Mouse (Mus musculus) embryonic facial prominence, embryonic 10.5 days (tissue): ENCODE measurements around the gene Gm33543. TPM values are rescaled to one million over a fixed set of nuclear protein-coding genes. Genes with fewer than 3 reads are reported as not detected.

Source experiments
- DNase-seq: peaks from one replicate; pipeline ENCODE4 v3.0.0-alpha.2; 2017; ENCODE audit warnings: low spot score
- H3K27ac ChIP-seq: fragments of 300-500 bp; sonication (generic); replicated peaks from 2 replicates; pipeline ENCODE4 v1.5.1; 2016; ENCODE audit warnings: mild to moderate bottlenecking
- H3K27me3 ChIP-seq: fragments of 300-500 bp; sonication (generic); replicated peaks from 2 replicates; pipeline ENCODE4 v1.6.1; 2016; ENCODE audit warnings: low read depth, mild to moderate bottlenecking; ENCODE audit not compliant: poor library complexity, severe bottlenecking
- H3K36me3 ChIP-seq: fragments of 300-500 bp; sonication (generic); replicated peaks from 2 replicates; pipeline ENCODE4 v1.6.1; 2016; ENCODE audit warnings: mild to moderate bottlenecking, moderate library complexity
- H3K4me1 ChIP-seq: fragments of 300-500 bp; sonication (generic); 2 replicates; pipeline ENCODE4 v1.6.1; 2016
- H3K4me3 ChIP-seq: fragments of 300-500 bp; sonication (generic); 2 replicates; pipeline ENCODE4 v1.5.1; 2016; ENCODE audit warnings: mild to moderate bottlenecking, moderate library complexity
- H3K9me3 ChIP-seq: fragments of 300-500 bp; sonication (generic); 2 replicates; pipeline ENCODE4 v1.6.1; 2016; ENCODE audit warnings: mild to moderate bottlenecking
- WGBS: fragments of 180-500 bp; shearing (Covaris S2); methylation state at CpG from one replicate; pipeline ENCODE4 v1.1.7; 2016; 5-methylcytosine and 5-hydroxymethylcytosine counted together
- polyA plus RNA-seq: library from polyadenylated mRNA; unstranded; fragments of >200 nt; fragmentation: Nextera tagmentation; extraction: Ambion mirVana; gene quantifications from 2 replicates; pipeline ENCODE4 v1.2.1, GENCODE M21; 2016

Gene Gm33543
- polyA plus RNA-seq, 1 experiment from 2014 or later: not detected

DNA sequence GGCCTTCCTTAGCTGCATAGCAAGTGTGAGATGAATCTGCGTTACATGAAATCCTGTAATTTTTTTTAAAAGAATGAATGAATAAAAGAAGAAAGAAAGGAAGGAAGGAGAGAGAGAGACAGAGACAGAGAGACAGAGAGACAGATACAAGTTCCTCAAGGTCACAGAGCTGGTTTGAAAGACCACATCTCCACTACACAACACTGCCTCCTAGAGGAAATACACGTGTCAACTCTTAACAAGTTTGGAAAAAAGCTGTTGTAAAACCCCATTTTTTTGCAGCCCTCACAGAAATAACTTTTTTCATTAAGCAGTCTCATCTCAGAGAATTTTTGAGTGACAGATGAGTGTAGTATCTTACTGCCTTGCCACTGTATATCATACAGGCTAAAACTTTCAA is 15.4 kb upstream of the Gm33543 start:
- H3K4me3 ChIP-seq: no peak overlapping the region
- no peak for DNase-seq
- no peaks in the 10 kb centered on the region for H3K9me3 ChIP-seq
- H3K27ac ChIP-seq: no peak overlapping the region
- no peaks in the 10 kb centered on the region for H3K36me3 ChIP-seq
- no peaks in the 10 kb centered on the region for H3K27me3 ChIP-seq
- 26% methylated on average over 2 of the region's 2 CpGs for WGBS
- H3K4me1 ChIP-seq: 0 out of 2 replicates have a peak, but pooled peaks cover 4% of the 10 kb centered on the region

DNA sequence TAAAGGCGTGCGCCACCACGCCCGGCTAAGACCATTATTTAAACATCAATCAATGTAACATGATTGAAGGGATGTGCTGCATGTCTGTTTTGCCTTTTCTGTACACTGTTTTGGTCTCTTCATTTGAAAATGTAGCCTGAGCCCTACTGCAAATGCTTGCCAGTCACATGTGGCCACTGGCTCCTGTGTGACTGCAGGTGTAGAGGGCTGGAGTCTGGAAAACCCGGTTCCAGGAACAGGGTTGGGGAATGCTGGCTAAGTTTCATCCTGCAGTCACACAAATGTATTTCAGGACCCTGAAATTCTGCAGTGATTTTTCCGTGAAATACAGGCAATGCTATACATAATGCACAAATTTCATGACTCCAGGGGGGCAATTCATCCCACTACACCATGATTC is 12.7 kb upstream of the Gm33543 start:
- Histone ChIP-seq H3K27me3 (no peaks in the 10 kb centered on the region), H3K27ac (no peak overlapping the region), H3K36me3 (no peaks in the 10 kb centered on the region), H3K9me3 (no peaks in the 10 kb centered on the region), H3K4me3 (no peak overlapping the region), H3K4me1 (no peaks in the 10 kb centered on the region)
- DNase-seq: no peak
- 92% methylated on average over 6 of the region's 6 CpGs for WGBS

DNA sequence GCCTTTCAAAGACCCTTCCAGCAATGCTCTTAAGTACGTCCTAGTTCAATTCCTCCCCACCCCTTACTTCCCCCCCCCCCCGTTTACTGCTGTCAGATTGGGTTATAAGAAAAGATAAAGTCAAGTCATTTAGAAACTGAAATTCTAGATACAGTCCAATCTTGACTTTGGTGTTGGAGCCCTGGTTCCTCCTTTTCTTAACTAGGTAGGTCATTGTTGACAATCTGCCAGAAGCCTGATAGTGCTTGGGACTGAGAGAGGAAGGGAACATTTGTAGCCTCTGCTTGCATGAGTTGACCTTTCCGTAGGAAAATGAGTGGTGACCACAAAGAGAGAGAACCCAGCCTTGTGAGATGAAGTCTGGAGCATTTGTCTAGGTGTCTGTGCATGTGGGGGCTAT is 7.8 kb upstream of the Gm33543 start:
- no peak overlapping the region for H3K4me3 ChIP-seq
- 84% methylated on average over 3 of the region's 3 CpGs for WGBS
- no peaks in the 10 kb centered on the region for H3K27me3 ChIP-seq
- H3K36me3 ChIP-seq: no peaks in the 10 kb centered on the region
- H3K9me3 ChIP-seq: no peaks in the 10 kb centered on the region
- H3K27ac ChIP-seq: no peak overlapping the region
- DNase-seq: no peak
- H3K4me1 ChIP-seq: no peaks in the 10 kb centered on the region

DNA sequence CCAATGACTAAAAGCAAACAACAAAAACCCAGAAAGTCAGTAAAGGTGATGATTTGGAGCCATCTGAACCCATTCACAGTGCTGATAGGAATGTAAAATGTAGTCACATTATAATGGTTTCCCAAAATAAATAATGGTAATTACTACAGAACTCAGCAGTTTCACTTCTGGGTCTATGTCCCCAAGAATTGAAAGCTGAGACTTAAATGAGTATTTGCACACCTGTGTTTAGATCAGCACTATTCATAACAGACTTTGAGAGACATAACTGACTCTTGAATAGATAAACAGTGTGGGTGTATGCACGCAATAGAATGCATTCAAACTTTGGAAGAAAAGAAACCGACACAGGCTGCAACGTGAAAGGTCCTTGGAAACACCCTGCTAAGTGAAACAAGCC is 4.0 kb upstream of the Gm33543 start:
- H3K36me3 ChIP-seq: no peaks in the 10 kb centered on the region
- no peak overlapping the region for H3K4me3 ChIP-seq
- no peak overlapping the region for H3K27ac ChIP-seq
- no peaks in the 10 kb centered on the region for H3K4me1 ChIP-seq
- WGBS: 82% methylated on average over 3 of the region's 3 CpGs
- no peaks in the 10 kb centered on the region for H3K9me3 ChIP-seq
- no peaks in the 10 kb centered on the region for H3K27me3 ChIP-seq
- DNase-seq: no peak

DNA sequence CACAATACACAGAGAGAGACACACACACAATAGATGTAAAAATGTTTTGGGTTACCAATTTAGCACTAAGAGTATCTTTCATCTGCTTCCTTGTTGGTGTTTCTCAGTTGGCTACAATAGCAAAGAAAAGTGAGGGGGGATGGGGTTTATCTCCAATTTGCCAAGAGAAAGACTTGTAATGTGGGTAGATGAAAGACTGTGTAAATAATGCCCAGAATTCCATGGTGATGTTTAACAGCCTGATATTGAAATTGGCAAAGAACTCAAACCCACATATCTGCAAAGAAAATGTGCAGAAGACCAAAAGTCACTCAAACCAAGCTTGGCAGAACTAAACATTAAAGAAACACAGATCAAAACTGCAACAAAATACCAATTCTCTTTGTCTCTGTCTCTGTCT is 3.6 kb upstream of the Gm33543 start:
- no peaks in the 10 kb centered on the region for H3K4me1 ChIP-seq
- no peaks in the 10 kb centered on the region for H3K27me3 ChIP-seq
- H3K9me3 ChIP-seq: no peaks in the 10 kb centered on the region
- no peaks in the 10 kb centered on the region for H3K36me3 ChIP-seq
- H3K4me3 ChIP-seq: no peak overlapping the region
- no peak overlapping the region for H3K27ac ChIP-seq
- DNase-seq: no peak

DNA sequence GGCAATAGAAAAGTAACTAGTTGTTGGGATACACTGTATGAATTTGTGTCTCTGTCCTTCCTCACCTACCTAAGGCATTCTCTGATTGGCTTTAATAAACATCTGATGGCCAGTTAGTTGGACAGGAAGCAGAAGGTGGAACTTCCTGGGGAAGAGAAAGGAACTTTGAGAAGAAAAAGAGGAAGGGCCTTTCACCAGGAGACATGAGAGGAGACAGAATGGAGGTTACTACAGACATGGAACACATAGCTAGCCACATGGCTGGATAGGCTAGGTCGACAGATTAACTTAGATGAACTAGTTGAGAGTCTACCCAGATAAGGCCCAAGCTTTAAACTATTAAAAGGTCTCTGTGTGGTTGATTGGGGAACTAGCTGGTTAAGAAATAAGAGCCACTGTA is 1.1 kb upstream of the Gm33543 start:
- no peak overlapping the region for H3K4me3 ChIP-seq
- H3K9me3 ChIP-seq: no peaks in the 10 kb centered on the region
- no peak overlapping the region for H3K27ac ChIP-seq
- no peak for DNase-seq
- H3K4me1 ChIP-seq: no peaks in the 10 kb centered on the region
- H3K27me3 ChIP-seq: no peaks in the 10 kb centered on the region
- no peaks in the 10 kb centered on the region for H3K36me3 ChIP-seq
- 89% methylated on average over 1 of the region's 1 CpGs for WGBS

DNA sequence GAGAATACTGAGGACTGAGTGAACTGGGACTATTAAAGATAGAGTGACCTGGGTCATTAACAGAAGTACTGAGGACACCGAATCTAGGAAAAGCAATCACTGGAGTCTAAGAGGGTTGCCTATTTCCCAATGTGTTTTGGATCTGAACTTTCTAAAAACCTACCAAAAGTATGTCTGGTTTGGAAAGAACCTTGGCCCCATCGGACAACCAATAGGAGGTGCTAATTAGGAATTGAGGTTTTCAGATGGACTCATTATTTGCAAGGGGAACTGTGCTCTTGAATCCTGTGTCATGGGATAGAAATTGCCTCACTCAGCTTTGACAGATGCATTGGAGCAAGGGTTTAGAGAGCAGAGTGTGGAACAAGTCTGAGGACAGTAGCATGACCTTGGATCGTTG is 1.5 kb downstream of the Gm33543 start:
- no peak overlapping the region for H3K27ac ChIP-seq
- no peaks in the 10 kb centered on the region for H3K9me3 ChIP-seq
- H3K4me1 ChIP-seq: peaks cover 6% of the 10 kb centered on the region
- H3K36me3 ChIP-seq: no peaks in the 10 kb centered on the region
- H3K27me3 ChIP-seq: no peaks in the 10 kb centered on the region
- no peak overlapping the region for H3K4me3 ChIP-seq
- WGBS: 95% methylated on average over 3 of the region's 3 CpGs
- DNase-seq: no peak

DNA sequence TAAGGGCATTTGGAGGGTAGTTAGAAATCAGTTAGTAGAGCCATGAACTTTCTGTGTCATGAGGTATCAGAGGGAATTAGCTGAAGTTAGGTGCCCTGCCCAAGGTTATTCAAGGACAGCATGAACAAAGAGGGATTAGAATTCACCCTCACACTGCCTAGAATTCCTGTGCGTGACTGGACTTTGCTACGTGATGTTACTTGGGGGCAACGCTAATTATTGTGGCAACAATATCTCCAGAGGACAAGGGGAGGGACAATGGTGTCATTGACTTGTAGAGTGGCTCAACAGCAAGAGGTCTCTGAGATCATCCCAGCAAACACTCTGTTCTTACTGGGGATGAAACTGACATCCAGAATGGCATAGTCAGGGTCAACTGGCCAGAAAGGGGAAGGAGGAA is 2.9 kb downstream of the Gm33543 start:
- 51% methylated on average over 3 of the region's 3 CpGs for WGBS
- Histone ChIP-seq H3K36me3 (no peaks in the 10 kb centered on the region), H3K9me3 (no peaks in the 10 kb centered on the region), H3K4me1 (peaks cover 6% of the 10 kb centered on the region), H3K27ac (no peak overlapping the region), H3K4me3 (no peak overlapping the region), H3K27me3 (no peaks in the 10 kb centered on the region)
- DNase-seq: no peak

DNA sequence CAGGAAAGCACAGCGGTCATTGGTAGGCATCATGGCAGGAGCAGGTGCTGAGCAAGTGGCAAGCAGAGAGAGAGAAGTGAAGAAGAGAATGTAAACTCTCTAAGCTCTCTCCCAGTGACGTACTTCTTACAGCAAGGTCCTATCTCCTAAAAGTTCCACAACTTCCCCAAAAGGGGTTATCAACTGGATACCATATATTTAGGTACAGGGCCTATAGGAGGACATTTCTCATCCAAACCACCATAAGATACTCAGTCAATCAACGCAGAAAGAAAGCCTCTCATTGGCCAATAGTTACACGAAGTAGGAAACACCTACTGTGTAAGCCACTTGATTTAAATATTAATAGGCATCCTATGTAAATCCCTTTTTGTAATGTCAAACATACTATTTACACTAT is 3.7 kb downstream of the Gm33543 start:
- Histone ChIP-seq H3K4me1 (peaks cover 6% of the 10 kb centered on the region), H3K4me3 (no peak overlapping the region), H3K36me3 (no peaks in the 10 kb centered on the region), H3K27ac (no peak overlapping the region), H3K9me3 (no peaks in the 10 kb centered on the region), H3K27me3 (no peaks in the 10 kb centered on the region)
- DNase-seq: no peak
- WGBS: 83% methylated on average over 4 of the region's 4 CpGs

DNA sequence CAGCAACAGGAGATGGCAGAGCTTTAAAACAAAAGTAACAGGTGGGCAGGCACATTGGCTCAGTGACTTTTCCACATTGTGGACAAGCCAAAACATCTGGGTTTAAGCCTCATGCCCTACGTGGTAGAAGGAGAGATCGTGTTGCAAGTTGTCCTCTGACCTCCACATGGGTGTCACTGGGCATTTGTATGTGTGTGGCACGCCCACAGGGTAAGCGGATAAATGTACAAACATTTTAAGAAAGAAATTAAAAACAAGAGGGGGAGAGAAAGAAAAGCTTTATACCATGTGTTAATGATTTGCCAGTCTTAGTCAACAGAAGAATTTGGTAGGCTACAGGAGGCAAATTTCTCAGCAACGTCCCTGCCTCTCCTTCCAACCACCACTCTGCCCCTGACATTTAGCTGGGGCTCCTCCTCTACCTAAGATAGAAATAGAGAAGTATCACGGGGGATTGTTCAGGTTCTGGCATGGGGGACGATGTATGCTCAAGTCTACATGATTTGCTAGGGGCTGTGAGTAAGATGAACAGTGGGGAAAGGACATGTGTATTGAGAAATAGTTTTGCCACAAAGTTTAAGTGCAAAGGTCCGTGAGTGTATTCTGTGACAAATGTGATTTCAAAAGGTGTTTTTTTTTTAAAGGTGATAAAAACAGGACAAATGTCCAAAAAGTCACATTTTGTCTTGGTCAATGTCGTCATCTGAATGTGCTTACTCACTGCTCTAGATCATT is 6.0 kb downstream of the Gm33543 start:
- no peaks in the 10 kb centered on the region for H3K9me3 ChIP-seq
- no peak for DNase-seq
- no peak overlapping the region for H3K27ac ChIP-seq
- no peak overlapping the region for H3K4me3 ChIP-seq
- H3K4me1 ChIP-seq: peaks cover 6% of the 10 kb centered on the region
- WGBS: 62% methylated on average over 9 of the region's 9 CpGs
- H3K27me3 ChIP-seq: no peaks in the 10 kb centered on the region
- no peaks in the 10 kb centered on the region for H3K36me3 ChIP-seq

DNA sequence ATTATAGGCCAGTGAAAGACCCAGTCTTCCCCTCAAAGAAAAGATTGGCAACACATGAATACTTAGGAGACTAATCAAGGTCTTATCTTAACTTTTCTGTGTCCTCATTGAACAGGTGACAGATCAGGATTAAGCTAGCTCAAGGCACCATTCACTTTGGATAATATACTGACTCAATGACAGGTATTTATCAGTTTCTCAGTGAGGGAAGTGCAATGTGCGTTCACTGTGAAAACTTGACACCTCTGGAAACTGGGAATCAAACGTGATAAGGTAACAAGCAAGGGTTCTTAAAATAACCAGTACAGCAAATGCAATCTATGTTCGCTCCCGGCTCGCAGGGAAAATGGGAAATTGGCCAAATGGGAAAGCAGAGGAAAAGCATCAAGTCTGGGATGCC is 11.8 kb downstream of the Gm33543 start:
- Histone ChIP-seq H3K36me3 (no peaks in the 10 kb centered on the region), H3K9me3 (no peaks in the 10 kb centered on the region), H3K27me3 (no peaks in the 10 kb centered on the region), H3K27ac (no peak overlapping the region), H3K4me3 (no peak overlapping the region), H3K4me1 (no peaks in the 10 kb centered on the region; the same call in 1 of the 2 replicates)
- 81% methylated on average over 5 of the region's 5 CpGs for WGBS
- DNase-seq: no peak

DNA sequence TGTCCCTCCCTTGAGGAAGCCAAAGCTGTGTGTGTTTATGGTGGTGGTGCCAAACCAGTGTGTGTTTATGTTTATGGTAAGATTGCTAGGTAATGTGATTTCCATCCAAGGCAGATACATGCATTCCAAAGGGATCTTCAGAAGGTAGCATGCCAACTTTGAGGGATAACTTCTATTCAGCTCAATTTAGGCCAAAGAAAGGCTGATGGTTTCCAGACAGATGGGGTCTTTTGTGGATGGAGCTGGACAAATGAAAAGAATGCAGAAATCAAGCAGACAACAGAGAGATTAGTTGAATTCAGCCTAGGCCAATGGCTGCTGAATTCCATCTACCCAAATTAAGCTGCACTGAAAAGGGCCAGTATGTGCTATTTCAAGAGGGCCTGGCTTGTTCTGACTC is 13.3 kb downstream of the Gm33543 start:
- no peak overlapping the region for H3K4me3 ChIP-seq
- no peak for DNase-seq
- H3K9me3 ChIP-seq: no peaks in the 10 kb centered on the region
- no peaks in the 10 kb centered on the region for H3K27me3 ChIP-seq
- peaks cover 5% of the 10 kb centered on the region; the same call in 1 of the 2 replicates for H3K4me1 ChIP-seq
- no peak overlapping the region for H3K27ac ChIP-seq
- H3K36me3 ChIP-seq: no peaks in the 10 kb centered on the region

DNA sequence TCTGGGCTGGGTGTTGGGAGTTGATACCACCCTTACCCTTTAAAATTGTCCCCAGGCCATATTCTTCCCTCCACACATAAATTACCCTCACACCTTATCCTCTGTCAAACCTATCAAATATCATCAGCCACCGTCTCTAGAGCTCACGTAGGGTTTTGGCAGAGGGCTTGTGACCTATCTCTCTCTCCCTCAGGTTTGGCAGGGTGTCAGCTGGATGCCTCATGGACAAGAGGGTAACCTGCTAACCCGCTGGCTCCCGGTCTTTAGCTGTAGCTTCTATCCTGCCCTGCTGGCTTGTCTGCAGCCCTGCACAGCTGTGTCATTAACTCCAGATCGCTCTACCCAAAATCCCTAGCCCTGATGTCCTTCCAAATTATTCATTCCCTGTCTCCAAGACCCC is 14.4 kb downstream of the Gm33543 start:
- 79% methylated on average over 5 of the region's 5 CpGs for WGBS
- H3K36me3 ChIP-seq: no peaks in the 10 kb centered on the region
- no peak overlapping the region for H3K27ac ChIP-seq
- H3K4me1 ChIP-seq: peaks cover 5% of the 10 kb centered on the region; the same call in 1 of the 2 replicates
- DNase-seq: no peak
- no peak overlapping the region for H3K4me3 ChIP-seq
- H3K27me3 ChIP-seq: no peaks in the 10 kb centered on the region
- H3K9me3 ChIP-seq: no peaks in the 10 kb centered on the region
